Mouse (Mus musculus) neural tube, embryonic 14.5 days (tissue): Measurements from ENCODE around the gene 2300002M23Rik. TPM values are rescaled to one million over a fixed set of nuclear protein-coding genes. Genes with fewer than 3 reads are reported as not detected.

Source experiments
- ATAC-seq: fragments of 200-750 bp; cut with Nextera tagmentation; 2 replicates; pipeline ENCODE4 v1.8.0; 2017; ENCODE audit warnings: low read depth, mild to moderate bottlenecking, moderate TSS enrichment, moderate library complexity
- H3K27ac ChIP-seq: fragments of 300-500 bp; sonication (generic); 2 replicates; pipeline ENCODE4 v1.5.1; 2014; ENCODE audit warnings: low read depth, mild to moderate bottlenecking, control low read depth, low read length, moderate library complexity, mixed read lengths
- H3K27me3 ChIP-seq: fragments of 300-500 bp; sonication (generic); 2 replicates; pipeline ENCODE4 v1.6.1; 2014; ENCODE audit warnings: low read length; ENCODE audit not compliant: control insufficient read depth, insufficient read depth
- H3K36me3 ChIP-seq: fragments of 300-500 bp; sonication (generic); 2 replicates; pipeline ENCODE4 v1.6.1; 2014; ENCODE audit warnings: low read length, mixed read lengths; ENCODE audit not compliant: control insufficient read depth, insufficient read depth
- H3K4me1 ChIP-seq: fragments of 300-500 bp; sonication (generic); 2 replicates; pipeline ENCODE4 v1.6.1; 2014; ENCODE audit warnings: low read length; ENCODE audit not compliant: control insufficient read depth, insufficient read depth
- H3K4me2 ChIP-seq: fragments of 300-500 bp; sonication (generic); 2 replicates; pipeline ENCODE4 v1.6.1; 2014; ENCODE audit warnings: mild to moderate bottlenecking, low read depth, low read length, control low read depth
- H3K4me3 ChIP-seq: fragments of 300-500 bp; sonication (generic); 2 replicates; pipeline ENCODE4 v1.5.1; 2014; ENCODE audit warnings: low read depth, low read length, control low read depth, mixed read lengths
- H3K9ac ChIP-seq: fragments of 300-500 bp; sonication (generic); replicated peaks from 2 replicates; pipeline ENCODE4 v1.6.1; 2014; ENCODE audit warnings: low read depth, mild to moderate bottlenecking, control low read depth, low read length, mixed read lengths
- H3K9me3 ChIP-seq: fragments of 300-500 bp; sonication (generic); 2 replicates; pipeline ENCODE4 v1.6.1; 2016; ENCODE audit warnings: low read length; ENCODE audit not compliant: control insufficient read depth
- WGBS: fragments of 180-500 bp; shearing (Covaris S2); extraction: QIAGEN DNeasy Blood & Tissue Kit; methylation state at CpG from one replicate; pipeline ENCODE4 v1.1.7; 2014; 5-methylcytosine and 5-hydroxymethylcytosine counted together
- polyA plus RNA-seq: library from polyadenylated mRNA; unstranded; fragments of >200 nt; fragmentation: Nextera tagmentation; extraction: Ambion mirVana; gene quantifications from 2 replicates; pipeline ENCODE4 v1.2.1, GENCODE M21; 2014

The 2300002M23Rik gene
- polyA plus RNA-seq, 1 experiment from 2014 or later: not detected

DNA sequence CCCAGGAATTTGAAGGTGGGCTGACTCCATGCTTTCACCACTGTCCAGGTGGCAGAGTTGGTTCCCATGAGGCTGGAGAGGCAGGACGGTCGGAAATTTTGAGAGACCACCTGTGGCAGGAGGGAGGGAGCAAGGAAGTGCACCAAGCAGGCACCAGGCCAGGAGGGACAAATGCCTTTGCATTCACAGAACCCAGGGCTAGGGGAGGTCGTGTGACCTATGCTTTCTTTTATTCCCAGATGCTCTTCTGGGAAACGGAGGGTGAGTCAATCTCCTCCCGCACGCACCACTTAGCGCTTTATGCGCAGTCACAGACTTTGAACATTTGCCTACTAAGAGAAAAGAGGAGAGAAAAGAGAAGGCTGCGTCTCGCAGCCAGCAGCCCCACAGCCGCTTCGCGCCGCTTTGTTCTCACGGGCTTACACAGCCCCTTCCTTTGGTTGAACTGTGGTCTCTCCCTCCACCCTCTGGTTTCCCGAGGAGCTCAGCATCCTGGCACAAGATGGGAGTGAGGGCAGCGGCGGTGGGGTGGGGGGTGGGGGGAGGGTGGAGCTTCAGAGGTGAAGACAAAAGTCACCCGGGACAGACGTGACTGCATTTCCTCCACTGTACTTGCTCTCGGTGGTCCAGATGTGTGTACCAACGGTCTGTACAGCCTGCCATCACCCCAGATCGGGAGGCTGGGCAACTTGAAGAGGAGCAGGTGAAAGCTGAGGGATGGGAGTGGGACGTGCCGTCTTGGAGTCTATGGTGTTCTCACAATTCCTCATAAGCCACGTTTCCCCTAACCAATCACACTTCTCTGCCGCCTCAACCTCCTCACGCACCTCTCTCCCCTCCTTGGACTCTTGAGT, 2.1 kb downstream of the 2300002M23Rik start:
- H3K27me3 ChIP-seq: no peaks in the 10 kb centered on the region
- H3K4me1 ChIP-seq: peaks cover 5% of the 10 kb centered on the region; the same call in 1 of the 2 replicates
- no peaks in the 10 kb centered on the region for H3K36me3 ChIP-seq
- WGBS: 1% methylated on average over 28 of the region's 28 CpGs
- H3K27ac ChIP-seq: no peak overlapping the region
- peak overlapping the region; percentile 49; the same call in 1 of the 2 replicates for H3K4me2 ChIP-seq
- peak overlapping the region; percentile 20; the same call in 1 of the 2 replicates for H3K4me3 ChIP-seq
- peak; percentile 78; the same call in 1 of the 2 replicates for ATAC-seq
- no peaks in the 10 kb centered on the region for H3K9me3 ChIP-seq
- peak overlapping the region; percentile 11; the same call in 1 of the 2 replicates for H3K9ac ChIP-seq

DNA sequence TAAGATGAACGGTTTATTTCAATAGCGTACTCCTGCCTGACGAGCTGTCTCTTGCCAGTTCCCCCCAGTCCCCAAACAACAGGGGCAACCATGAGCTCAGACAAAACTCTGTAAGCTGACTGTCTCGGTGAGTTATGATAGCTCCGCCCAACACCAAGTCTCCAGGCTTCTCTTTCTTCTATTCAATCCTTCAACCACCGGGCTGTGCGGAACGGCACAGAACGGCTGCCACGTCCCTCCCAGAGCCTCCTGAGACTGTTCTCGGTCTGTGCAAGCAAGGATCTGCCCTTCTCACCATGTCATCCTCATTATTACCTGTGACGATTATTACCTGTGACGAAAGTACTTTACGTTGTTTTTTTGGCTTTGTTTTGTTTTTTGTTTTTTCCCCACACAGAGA, 3.6 kb downstream of the 2300002M23Rik start:
- Histone ChIP-seq H3K9ac (no peak overlapping the region), H3K4me2 (no peak overlapping the region), H3K27me3 (no peaks in the 10 kb centered on the region), H3K27ac (no peak overlapping the region), H3K4me3 (no peak overlapping the region), H3K4me1 (peaks cover 5% of the 10 kb centered on the region; the same call in 1 of the 2 replicates), H3K9me3 (no peaks in the 10 kb centered on the region), H3K36me3 (no peaks in the 10 kb centered on the region)
- ATAC-seq: peak; percentile 51; the same call in 1 of the 2 replicates
- 27% methylated on average over 14 of the region's 14 CpGs for WGBS

DNA sequence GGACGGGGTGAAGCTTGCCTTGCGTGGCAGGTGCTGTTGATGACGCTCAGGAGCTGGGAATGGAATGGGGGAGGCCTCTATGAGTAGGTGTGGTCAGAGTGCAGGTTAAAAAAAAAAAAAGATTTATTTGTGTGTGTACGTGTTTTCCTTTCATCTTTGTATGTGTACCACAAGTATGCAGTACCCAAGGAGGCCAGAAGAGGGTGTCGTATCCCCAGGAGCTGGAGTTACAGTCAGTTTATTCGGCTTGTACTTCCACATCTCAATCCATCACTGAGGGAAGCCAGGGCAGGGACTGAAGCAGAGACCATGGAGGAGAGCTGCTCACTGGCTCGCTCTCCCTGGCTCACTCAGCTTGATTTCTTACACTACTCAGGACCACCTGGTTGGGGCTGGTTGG, 4.2 kb downstream of the 2300002M23Rik start:
- WGBS: 93% methylated on average over 7 of the region's 7 CpGs
- no peaks in the 10 kb centered on the region for H3K27me3 ChIP-seq
- ATAC-seq: no peak

DNA sequence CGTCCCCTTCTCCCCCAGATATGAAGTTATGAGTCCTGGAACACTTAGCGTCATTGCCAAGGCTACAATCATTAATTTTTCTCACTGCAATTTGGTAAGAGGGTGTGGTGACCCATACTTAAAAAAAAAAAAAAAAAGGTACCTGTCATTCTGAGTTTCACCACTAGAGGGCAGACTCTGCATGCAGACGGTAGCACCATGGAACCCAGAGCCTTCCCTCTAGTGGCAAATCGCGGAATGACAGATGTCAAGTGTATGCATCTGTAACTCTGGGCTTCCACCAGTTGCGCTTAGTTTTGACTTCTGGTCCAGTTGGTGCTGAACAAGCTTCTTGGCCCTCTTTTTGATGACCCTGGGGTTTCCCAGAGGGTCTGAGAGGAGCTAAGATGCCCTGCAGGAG, 11.0 kb downstream of the 2300002M23Rik start:
- no peak overlapping the region for H3K27ac ChIP-seq
- no peak overlapping the region for H3K4me2 ChIP-seq
- no peaks in the 10 kb centered on the region for H3K4me1 ChIP-seq
- no peak overlapping the region for H3K4me3 ChIP-seq
- 15% methylated on average over 6 of the region's 6 CpGs for WGBS
- no peaks in the 10 kb centered on the region for H3K9me3 ChIP-seq
- no peaks in the 10 kb centered on the region for H3K27me3 ChIP-seq
- no peak overlapping the region for H3K9ac ChIP-seq
- no peak for ATAC-seq
- no peaks in the 10 kb centered on the region for H3K36me3 ChIP-seq

More for the DNA sequence above, 4.2 kb downstream of the 2300002M23Rik start:
- Histone ChIP-seq H3K9me3 (no peaks in the 10 kb centered on the region), H3K9ac (no peak overlapping the region), H3K4me1 (peaks cover 5% of the 10 kb centered on the region; the same call in 1 of the 2 replicates), H3K27ac (no peak overlapping the region), H3K36me3 (no peaks in the 10 kb centered on the region), H3K4me3 (no peak overlapping the region), H3K4me2 (no peak overlapping the region)

DNA sequence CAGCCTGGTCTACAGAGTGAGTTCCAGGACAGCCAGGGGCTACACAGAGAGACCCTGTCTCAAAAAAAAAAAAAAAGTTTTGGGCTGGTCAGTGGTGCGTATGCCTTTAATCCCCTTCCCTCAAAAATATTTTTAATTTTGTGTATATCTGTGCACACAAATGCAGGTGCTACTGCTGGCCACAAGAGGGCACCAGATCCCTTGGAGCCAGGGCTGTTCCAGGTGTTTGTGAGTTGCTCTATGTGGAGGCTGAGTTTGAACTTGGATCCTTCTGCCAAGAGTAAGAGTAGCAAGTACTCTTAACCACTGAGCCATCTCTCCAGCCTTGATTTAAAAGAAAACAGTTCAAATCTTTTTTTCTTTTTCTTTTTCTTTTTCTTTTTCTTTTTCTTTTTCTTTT, 15.7 kb downstream of the 2300002M23Rik start:
- H3K4me3 ChIP-seq: no peak overlapping the region
- no peaks in the 10 kb centered on the region for H3K27me3 ChIP-seq
- H3K4me2 ChIP-seq: no peak overlapping the region
- no peaks in the 10 kb centered on the region for H3K9me3 ChIP-seq
- H3K9ac ChIP-seq: no peak overlapping the region
- ATAC-seq: no peak
- WGBS: 100% methylated on average over 1 of the region's 1 CpGs
- no peak overlapping the region for H3K27ac ChIP-seq
- H3K4me1 ChIP-seq: no peaks in the 10 kb centered on the region
- no peaks in the 10 kb centered on the region for H3K36me3 ChIP-seq

DNA sequence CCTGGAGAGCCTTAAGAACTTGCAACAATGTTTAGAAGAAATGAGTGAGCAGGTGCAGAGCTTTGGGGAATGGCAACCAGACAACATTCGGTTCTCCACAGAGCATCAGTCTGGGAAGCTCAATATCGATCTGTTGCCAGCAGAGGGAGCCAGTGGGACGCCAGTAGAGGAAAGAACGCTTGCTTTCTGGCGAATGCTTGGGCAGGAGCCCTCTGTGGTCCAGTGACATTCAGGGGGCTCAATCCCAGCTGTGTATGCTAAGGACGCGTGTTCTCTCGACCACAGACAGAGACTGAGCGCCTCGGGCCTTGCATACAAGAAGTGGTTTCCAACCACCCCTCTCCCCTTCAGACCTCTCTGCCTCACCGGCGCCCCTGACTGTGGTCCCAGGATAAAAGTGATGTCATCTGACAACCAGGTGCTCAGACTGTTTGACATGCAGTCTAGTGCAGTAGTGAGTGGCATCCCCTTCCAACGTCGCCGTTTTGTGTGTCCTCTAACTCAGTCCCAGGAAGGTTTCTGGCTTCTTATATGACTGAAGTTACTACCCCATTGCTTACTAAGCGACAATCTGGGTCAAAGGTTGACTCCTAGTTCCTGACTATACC, 17.2 kb downstream of the 2300002M23Rik start:
- no peak overlapping the region for H3K9ac ChIP-seq

DNA sequence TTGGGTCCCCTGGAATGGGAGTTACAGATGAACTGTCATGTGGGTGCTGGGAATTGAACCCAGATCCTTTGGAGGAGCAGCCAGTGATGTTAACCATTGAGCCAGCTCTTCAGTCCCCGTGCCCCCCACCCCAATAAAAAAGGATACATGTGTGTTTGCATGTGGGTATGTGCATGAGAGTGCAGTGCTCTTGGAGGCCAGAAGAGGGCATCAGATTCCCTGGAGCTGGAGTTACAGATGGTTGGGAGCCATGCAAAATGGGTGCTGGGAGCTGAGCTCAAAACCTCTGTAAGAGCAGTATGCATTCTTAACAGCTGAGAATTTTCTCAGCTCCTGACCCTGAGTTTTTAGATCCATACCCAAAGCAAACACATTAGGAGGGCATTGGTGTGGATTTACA, 20.0 kb downstream of the 2300002M23Rik start:
- Histone ChIP-seq H3K4me3 (no peak overlapping the region), H3K9me3 (no peaks in the 10 kb centered on the region), H3K4me1 (no peaks in the 10 kb centered on the region), H3K9ac (no peak overlapping the region), H3K4me2 (no peak overlapping the region), H3K27me3 (no peaks in the 10 kb centered on the region), H3K27ac (no peak overlapping the region), H3K36me3 (no peaks in the 10 kb centered on the region)
- 78% methylated on average over 1 of the region's 1 CpGs for WGBS
- ATAC-seq: no peak

More for the DNA sequence above, 17.2 kb downstream of the 2300002M23Rik start:
- peak; percentile 73 for ATAC-seq
- Histone ChIP-seq H3K4me1 (no peaks in the 10 kb centered on the region), H3K27ac (no peak overlapping the region), H3K4me3 (no peak overlapping the region), H3K27me3 (no peaks in the 10 kb centered on the region), H3K9me3 (no peaks in the 10 kb centered on the region), H3K4me2 (peak overlapping the region; percentile 30; the same call in 1 of the 2 replicates), H3K36me3 (no peaks in the 10 kb centered on the region)
- 17% methylated on average over 16 of the region's 16 CpGs for WGBS

DNA sequence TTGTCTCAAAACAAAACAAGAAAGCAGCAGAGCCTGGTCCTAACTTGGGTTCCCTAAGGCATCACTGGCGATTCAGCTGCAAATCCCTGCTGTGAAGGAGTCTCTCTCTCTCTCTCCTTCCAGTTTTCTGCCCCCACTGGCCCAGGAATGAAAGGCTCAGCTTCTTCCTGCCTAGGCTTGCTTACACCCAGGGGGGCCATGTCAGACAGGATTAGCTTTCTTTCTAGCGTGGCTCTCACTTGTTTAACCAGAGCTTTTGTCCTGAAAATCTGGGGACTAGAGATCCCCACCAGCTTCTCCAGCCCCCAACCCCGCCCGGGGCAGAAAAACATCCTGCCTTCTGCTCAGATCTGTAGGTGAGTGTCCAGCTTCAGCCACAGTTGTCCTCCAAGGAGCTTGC, 21.1 kb downstream of the 2300002M23Rik start:
- H3K27ac ChIP-seq: no peak overlapping the region
- no peaks in the 10 kb centered on the region for H3K9me3 ChIP-seq
- no peak overlapping the region for H3K4me2 ChIP-seq
- H3K9ac ChIP-seq: no peak overlapping the region
- WGBS: 38% methylated on average over 4 of the region's 4 CpGs
- H3K27me3 ChIP-seq: no peaks in the 10 kb centered on the region
- ATAC-seq: no peak
- no peak overlapping the region for H3K4me3 ChIP-seq
- no peaks in the 10 kb centered on the region for H3K4me1 ChIP-seq
- H3K36me3 ChIP-seq: no peaks in the 10 kb centered on the region
